Mouse (Mus musculus): ENCODE data around the gene Eme1.

DNA sequence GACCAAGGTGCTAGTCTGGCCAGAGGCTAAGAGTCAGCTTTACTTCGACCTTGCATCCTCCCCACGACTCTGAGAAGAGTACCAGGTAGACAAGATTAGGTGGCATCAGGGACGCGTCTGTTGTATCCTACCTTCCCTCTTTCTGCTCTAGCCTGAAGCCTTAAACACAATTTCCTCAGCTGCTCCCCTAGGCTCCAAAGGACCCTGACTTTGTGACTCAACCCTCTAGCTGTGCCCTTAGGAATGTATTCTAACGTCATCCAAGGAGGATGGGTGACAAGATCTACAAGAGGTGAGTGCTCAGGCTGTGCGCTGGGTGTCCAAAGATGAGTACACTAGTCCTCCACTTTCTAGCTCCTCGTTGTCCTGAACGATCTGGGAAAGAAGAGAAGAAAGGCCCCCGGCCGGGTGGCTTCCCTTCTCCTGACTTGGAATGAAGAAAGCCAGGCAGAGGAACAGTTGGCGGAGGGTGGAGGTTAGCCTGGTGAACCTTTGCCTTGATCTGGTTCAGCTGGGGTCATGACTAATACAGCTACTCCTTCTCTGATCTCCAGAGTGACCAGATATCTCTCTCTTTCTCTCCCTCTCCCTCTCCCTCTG is 51.3 kb downstream of the Eme1 start:
- TF ChIP-seq CTCF (IDR thresholded peaks at IDR 0.05; ENCODE audit: low read depth, low read length) (no peak), GATA1 (IDR thresholded peaks at IDR 0.05; ENCODE audit: borderline replicate concordance, low read length) (no peak), TAL1 (conservative IDR thresholded peaks at IDR 0.05; ENCODE audit: low read depth, low read length) (no peak)
